Mouse (Mus musculus) olfactory bulb, adult 2 months (tissue): ENCODE data around the gene Atp6v1e2. TPM values are rescaled to one million over a fixed set of nuclear protein-coding genes. Genes with fewer than 3 reads are reported as not detected.

ENCODE experiments used
- H3K27ac ChIP-seq: fragments of 200-500 bp; 2 replicates; pipeline ENCODE4 v1.5.1; 2012; ENCODE audit warnings: low read depth, low read length; ENCODE audit not compliant: insufficient read depth
- H3K4me1 ChIP-seq: fragments of 200-500 bp; 2 replicates; pipeline ENCODE4 v1.6.1; 2012; ENCODE audit warnings: low read length; ENCODE audit not compliant: control insufficient read depth, insufficient read depth
- H3K4me3 ChIP-seq: fragments of 200-500 bp; 2 replicates; pipeline ENCODE4 v1.5.1; 2012; ENCODE audit warnings: mild to moderate bottlenecking, low read depth, low read length, moderate library complexity; ENCODE audit not compliant: insufficient read depth
- CTCF ChIP-seq: fragments of 200-500 bp; IDR thresholded peaks from 2 replicates; pipeline ENCODE4 v1.5.1; 2012; ENCODE audit warnings: low read depth, mild to moderate bottlenecking, low read length, moderate library complexity; ENCODE audit not compliant: insufficient read depth
- POLR2A ChIP-seq: fragments of 200-500 bp; IDR thresholded peaks from 2 replicates; pipeline ENCODE4 v1.6.1; 2012; ENCODE audit warnings: mild to moderate bottlenecking, low read depth, low read length, moderate library complexity; ENCODE audit not compliant: insufficient read depth
- WGBS: fragments of 180-500 bp; shearing (Covaris S2); methylation state at CpG from one replicate; pipeline ENCODE4 v1.1.7; 2018; 5-methylcytosine and 5-hydroxymethylcytosine counted together
- polyA plus RNA-seq: library from polyadenylated mRNA; stranded (reverse); fragments of >200 nt; gene quantifications from 2 replicates; pipeline ENCODE4 v1.2.4, GENCODE M21; 2012; ENCODE audit warnings: low replicate concordance; ENCODE audit not compliant: missing spikeins, insufficient read depth, insufficient read length

Atp6v1e2 gene
- polyA plus RNA-seq, 1 experiment: not detected

DNA sequence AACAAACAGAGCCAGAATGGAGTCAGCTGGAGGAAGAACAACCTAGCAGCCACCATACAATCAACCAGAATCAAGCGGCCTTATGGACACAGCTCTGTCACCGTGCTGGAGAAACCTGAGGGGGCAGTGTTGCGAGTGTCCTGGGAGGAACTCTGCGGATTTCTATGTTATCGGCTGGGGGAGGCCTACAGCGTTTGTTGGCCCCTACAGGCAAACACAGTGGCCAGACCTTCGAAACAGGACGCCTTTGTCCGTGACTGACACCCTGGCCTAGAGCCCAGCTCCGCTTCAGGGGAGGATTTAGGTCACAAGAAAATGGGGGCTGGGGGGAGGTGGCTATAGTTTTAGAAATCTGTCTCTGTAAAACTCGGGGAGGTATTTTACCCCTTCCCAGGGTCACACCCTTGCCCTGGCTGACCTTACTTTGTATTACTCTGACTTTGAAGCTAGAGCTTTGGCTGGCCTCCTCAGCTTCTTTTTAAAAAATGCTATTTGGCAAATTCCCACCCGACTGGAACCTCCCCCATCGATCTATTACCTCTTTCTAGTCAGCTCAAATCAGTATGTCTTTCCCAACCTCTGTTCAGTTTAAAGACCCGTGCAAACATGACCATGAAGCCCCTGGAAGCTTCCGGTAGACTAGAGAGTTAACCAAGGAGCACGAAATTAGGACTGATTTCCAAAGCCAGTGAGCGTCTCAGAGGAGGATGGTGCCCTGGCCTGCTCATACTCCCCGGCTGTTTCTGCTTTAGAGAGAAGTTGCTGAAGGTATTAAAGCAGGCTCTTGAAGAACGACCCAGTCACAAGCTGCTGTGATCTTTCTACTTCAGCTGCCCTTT is 42.2 kb downstream of the Atp6v1e2 start:
- peaks cover 25% of the 10 kb centered on the region for H3K4me1 ChIP-seq
- TF ChIP-seq POLR2A (no peak), CTCF (no peak)
- no peak overlapping the region for H3K4me3 ChIP-seq
- peak overlapping the region; percentile 23; the same call in 1 of the 2 replicates for H3K27ac ChIP-seq
- WGBS: 32% methylated on average over 19 of the region's 19 CpGs

GRCm38 (mm10) chr17:86904206-86904605 is 43.5 kb downstream of the Atp6v1e2 start:
- Histone ChIP-seq H3K4me1 (peaks cover 20% of the 10 kb centered on the region), H3K4me3 (no peak overlapping the region), H3K27ac (no peak overlapping the region; the same call in 1 of the 2 replicates)
- TF ChIP-seq POLR2A: no peak
- 67% methylated on average over 3 of the region's 3 CpGs for WGBS

DNA sequence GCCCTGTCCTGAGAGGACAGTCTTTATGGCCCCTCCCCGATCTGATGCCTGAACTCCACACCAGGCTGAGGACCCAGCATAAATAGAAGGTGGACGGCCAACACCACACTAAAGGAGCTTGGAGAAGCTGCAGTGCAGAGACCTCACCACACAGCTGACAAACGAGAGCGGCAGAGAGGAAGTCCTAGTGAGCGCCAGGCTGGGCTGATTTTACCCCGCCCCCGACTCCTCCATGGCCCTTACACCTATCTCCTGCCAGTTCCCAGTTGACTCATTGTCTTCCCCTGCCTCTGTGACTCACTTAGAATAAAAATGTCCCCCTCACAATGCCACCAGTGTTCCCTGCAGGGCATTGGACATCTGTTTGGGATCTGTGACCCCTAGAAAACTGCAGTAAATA is 44.1 kb downstream of the Atp6v1e2 start:
- WGBS: 36% methylated on average over 7 of the region's 7 CpGs
- Histone ChIP-seq H3K4me3 (no peak overlapping the region), H3K4me1 (peaks cover 20% of the 10 kb centered on the region), H3K27ac (no peak overlapping the region)
- TF ChIP-seq POLR2A: no peak
- TF ChIP-seq CTCF: no peak

- Histone ChIP-seq H3K27ac (no peak overlapping the region), H3K4me3 (no peak overlapping the region), H3K4me1 (peaks cover 20% of the 10 kb centered on the region)
- TF ChIP-seq CTCF: no peak
- TF ChIP-seq POLR2A: no peak
- WGBS: 94% methylated on average over 14 of the region's 14 CpGs
Observed at GRCm38 (mm10) chr17:86902399-86903067, 45.2 kb downstream of the Atp6v1e2 start.

DNA sequence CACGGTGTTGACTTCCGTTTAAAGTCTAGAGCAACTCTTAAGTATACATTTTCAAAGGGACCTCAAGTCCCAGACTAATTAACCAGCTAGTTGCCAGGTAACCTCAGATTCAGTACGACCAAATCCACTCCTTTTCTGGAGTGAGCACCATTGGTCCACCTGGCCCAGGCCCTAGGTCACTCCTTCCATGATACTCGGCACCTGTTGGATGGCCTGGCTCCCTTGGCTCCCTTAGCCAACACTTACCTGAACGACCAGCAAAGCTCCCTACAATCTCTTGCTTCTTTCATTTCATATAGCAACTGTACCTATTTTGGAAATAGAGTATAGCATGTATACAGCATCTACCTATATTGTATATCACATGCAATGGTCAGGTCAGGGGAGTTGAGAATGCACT is 47.1 kb downstream of the Atp6v1e2 start:
- no peak overlapping the region for H3K4me3 ChIP-seq
- H3K4me1 ChIP-seq: peaks cover 20% of the 10 kb centered on the region
- H3K27ac ChIP-seq: no peak overlapping the region
- TF ChIP-seq POLR2A (no peak), CTCF (no peak)
- 87% methylated on average over 5 of the region's 5 CpGs for WGBS

DNA sequence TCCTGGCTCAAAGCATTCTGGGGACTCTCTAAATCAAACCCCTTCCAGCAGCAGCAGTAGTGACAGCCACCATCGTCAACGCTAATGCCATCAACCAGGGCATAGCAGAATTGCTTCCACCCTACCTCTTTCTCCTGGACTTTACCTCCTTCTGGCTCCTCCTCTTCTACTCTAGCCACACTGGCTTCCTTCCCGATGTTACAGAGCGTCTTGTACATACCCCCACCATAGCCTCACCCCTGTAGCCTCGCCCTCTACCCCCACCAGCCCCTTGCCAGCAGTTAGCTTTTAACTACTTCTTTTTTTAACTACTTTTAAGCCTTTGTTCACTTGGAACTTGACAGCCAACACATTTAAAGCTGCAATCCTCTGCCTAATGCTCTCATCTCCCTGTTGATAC is 47.9 kb downstream of the Atp6v1e2 start:
- WGBS: 84% methylated on average over 5 of the region's 5 CpGs
- Histone ChIP-seq H3K27ac (no peak overlapping the region), H3K4me3 (no peak overlapping the region), H3K4me1 (peaks cover 14% of the 10 kb centered on the region)
- TF ChIP-seq POLR2A: no peak
- no peak for TF ChIP-seq CTCF

- no peak overlapping the region for H3K4me3 ChIP-seq
- H3K4me1 ChIP-seq: no peaks in the 10 kb centered on the region
- WGBS: 89% methylated on average over 6 of the region's 6 CpGs
- TF ChIP-seq POLR2A (no peak), CTCF (no peak)
- no peak overlapping the region for H3K27ac ChIP-seq
Observed at GRCm38 (mm10) chr17:86897486-86898165, 50.1 kb downstream of the Atp6v1e2 start.

- WGBS: 77% methylated on average over 4 of the region's 4 CpGs
- H3K4me3 ChIP-seq: no peak overlapping the region
- TF ChIP-seq CTCF (no peak), POLR2A (no peak)
- no peaks in the 10 kb centered on the region for H3K4me1 ChIP-seq
- H3K27ac ChIP-seq: no peak overlapping the region
Observed at GRCm38 (mm10) chr17:86895191-86895590, 52.5 kb downstream of the Atp6v1e2 start.

Other genes with a start within 250 kb of the Atp6v1e2 start
- gene Epas1, start 194.2 kb downstream of the Atp6v1e2 start, polyA plus RNA-seq: not detected in 2 replicates
- not detected in 2 replicates for gene Tmem247, start 30.5 kb downstream of the Atp6v1e2 start, polyA plus RNA-seq
- not detected in 2 replicates for gene Rhoq, start 15.2 kb upstream of the Atp6v1e2 start, polyA plus RNA-seq
- not detected in 2 replicates for gene Pigf, start 77.5 kb upstream of the Atp6v1e2 start, polyA plus RNA-seq
- gene Cript, start 77.7 kb upstream of the Atp6v1e2 start, polyA plus RNA-seq: not detected in 2 replicates
- not detected in 2 replicates for gene Socs5, start 159.8 kb upstream of the Atp6v1e2 start, polyA plus RNA-seq